Comparison of ENCODE assay signal across 7 mouse cellular contexts in genomic region chr4:145026449-145026851, GRCm38 (mm10).
DNase-seq lines count a peak whose midpoint lies in the region; ATAC-seq and TF ChIP-seq lines count a peak whose summit lies in the region.

No protein-coding gene starts in this region.

- 0 out of 2 replicates have a peak overlapping the region, but pooled peaks have one; percentile 42 for H3K9ac ChIP-seq in heart, postnatal 0 days (replicated peaks; ENCODE audit: low read depth, low read length)
- H3K9ac ChIP-seq in liver, embryonic 14.5 days (replicated peaks) = no peak overlapping the region

- WGBS in heart, postnatal 0 days = 16% methylated on average over 7 of the region's 7 CpGs
- WGBS in liver, embryonic 14.5 days (ENCODE audit: insufficient replicate concordance) = 32% methylated on average over 7 of the region's 7 CpGs

- H3K27ac ChIP-seq in heart, postnatal 0 days (ENCODE audit: low read depth) = peak overlapping the region; percentile 72
- 0 out of 2 replicates have a peak overlapping the region, but pooled peaks have one; percentile 17 for H3K27ac ChIP-seq in liver, embryonic 14.5 days

- no peaks in the 10 kb centered on the region for H3K9me3 ChIP-seq in heart, postnatal 0 days (replicated peaks; ENCODE audit: control insufficient read depth, low read length)
- H3K9me3 ChIP-seq in liver, embryonic 14.5 days (ENCODE audit: control insufficient read depth, low read length) = no peaks in the 10 kb centered on the region

- peaks cover 14% of the 10 kb centered on the region; the same call in 1 of the 2 replicates for H3K36me3 ChIP-seq in heart, postnatal 0 days (replicated peaks; ENCODE audit: control insufficient read depth, insufficient read depth, low read length)
- no peaks in the 10 kb centered on the region for H3K36me3 ChIP-seq in liver, embryonic 14.5 days (replicated peaks; ENCODE audit: control insufficient read depth, insufficient read depth, low read depth)

- TF ChIP-seq EP300 in heart, postnatal 0 days (IDR thresholded peaks at IDR 0.05; ENCODE audit: low read depth) = no peak
- TF ChIP-seq EP300 in liver, embryonic 14.5 days (IDR thresholded peaks at IDR 0.05; ENCODE audit: low read depth) = no peak

- H3K4me2 ChIP-seq in heart, postnatal 0 days (ENCODE audit: low read depth, low read length) = no peak overlapping the region
- peak overlapping the region; percentile 0; the same call in 1 of the 2 replicates for H3K4me2 ChIP-seq in liver, embryonic 14.5 days (ENCODE audit: low read depth)

- H3K4me1 ChIP-seq in heart, postnatal 0 days (ENCODE audit: control insufficient read depth, insufficient read depth) = peaks cover 31% of the 10 kb centered on the region
- H3K4me1 ChIP-seq in liver, embryonic 14.5 days (replicated peaks; ENCODE audit: control insufficient read depth in 2 of 2, insufficient read depth in 2 of 2, low read length in 1 of 2) = peaks cover 21 to 43% of the 10 kb centered on the region in 2 experiments

- 0 out of 2 replicates have a peak, but pooled peaks have one; percentile 12 for TF ChIP-seq CTCF in heart, postnatal 0 days (IDR thresholded peaks at IDR 0.05; ENCODE audit: low read depth)
- TF ChIP-seq CTCF in liver, embryonic 14.5 days (IDR thresholded peaks at IDR 0.05; ENCODE audit: low read depth) = no peak

- H3K4me3 ChIP-seq in heart, postnatal 0 days (ENCODE audit: low read depth, low read length) = no peak overlapping the region
- no peak overlapping the region for H3K4me3 ChIP-seq in liver, embryonic 14.5 days (ENCODE audit: insufficient read depth in 1 of 2, low read depth in 2 of 2, low read length in 2 of 2)

- H3K27me3 ChIP-seq in heart, postnatal 0 days (ENCODE audit: control insufficient read depth, insufficient read depth, low read length) = no peaks in the 10 kb centered on the region
- no peaks in the 10 kb centered on the region for H3K27me3 ChIP-seq in liver, embryonic 14.5 days (ENCODE audit: control insufficient read depth, insufficient read depth, low read length)

- peak; percentile 31 for DNase-seq in urinary bladder, postnatal 14 days (ENCODE audit: low spot score)
- no peak for DNase-seq in urinary bladder, postnatal 25 days (ENCODE audit: low spot score)
- peak; percentile 52 for DNase-seq in heart, postnatal 0 days (ENCODE audit: low spot score)
- peak in 1 of 3 experiments; percentile 27 for DNase-seq in liver, embryonic 14.5 days (ENCODE audit: low read depth in 3 of 3, low spot score in 3 of 3)
- DNase-seq in testis, postnatal 14 days (ENCODE audit: low spot score) = peak; percentile 78
- DNase-seq in cerebellum, adult 11 months = no peak
- DNase-seq in cerebellum, adult 18-20 months = no peak

- ATAC-seq in heart, postnatal 0 days (ENCODE audit: insufficient read depth, low read depth) = peak; percentile 68
- peak; percentile 51; the same call in 1 of the 2 replicates for ATAC-seq in liver, embryonic 14.5 days (ENCODE audit: insufficient read depth)

Comparison
In these comparisons a context has a peak if more than half of its experiments do, and no peak if none do; other contexts are left out.
1. DNase-seq: peak in urinary bladder, postnatal 14 days (single experiment), heart, postnatal 0 days (single experiment) and testis, postnatal 14 days (single experiment); none in urinary bladder, postnatal 25 days (single experiment), cerebellum, adult 11 months (single experiment) and cerebellum, adult 18-20 months (0 of 2).